Mouse (Mus musculus) heart, embryonic 10.5 days (tissue): ENCODE data around the gene Acbd6. TPM values are rescaled to one million over a fixed set of nuclear protein-coding genes. Genes with fewer than 3 reads are reported as not detected.

Experiments used
- polyA plus RNA-seq: library from polyadenylated mRNA; unstranded; fragments of >200 nt; fragmentation: Nextera tagmentation; extraction: Ambion mirVana; gene quantifications from 2 replicates; pipeline ENCODE4 v1.2.1, GENCODE M21; 2016

Gene Acbd6
- polyA plus RNA-seq, 1 experiment from 2014 or later, result 71.2 TPM

Other genes with a start within 250 kb of the Acbd6 start
- 8.6 and 9.6 TPM in 2 replicates for gene Xpr1, start 140.7 kb upstream of the Acbd6 start, polyA plus RNA-seq
- gene Lhx4, start 193.6 kb downstream of the Acbd6 start, polyA plus RNA-seq, result 0.06 TPM in 1 of 2 replicates, not detected in the other